Mouse (Mus musculus): ENCODE data around the gene Hspa14. TPM values are rescaled to one million over a fixed set of nuclear protein-coding genes. Genes with fewer than 3 reads are reported as not detected.

Hspa14 gene
- 124 TPM for polyA plus RNA-seq (2017; shearing (Covaris generic))

GRCm38 (mm10) chr2:3512552-3513454 lies at the start of gene Hspa14, which contains the start of the genes Gm45902 and Cdnf:
Gene Hspa14, minus strand, starts transcription at chr2:3512814.
Gene Gm45902, minus strand, starts transcription at chr2:3512790.
Gene Cdnf, plus strand, starts transcription at chr2:3513030.

GRCm38 (mm10) chr2:3474861-3475283 lies 37.7 kb downstream of the Hspa14 start, which contains the start of gene Suv39h2:
Gene Suv39h2, minus strand, starts transcription at chr2:3475031.

Other genes starting within 250 kb of the Hspa14 start
- 13.9 TPM for gene Nmt2, start 228.6 kb downstream of the Hspa14 start, polyA plus RNA-seq (2017; shearing (Covaris generic))
- 17.7 TPM for gene Rpp38, start 180.2 kb downstream of the Hspa14 start, polyA plus RNA-seq (2017; shearing (Covaris generic))
- gene Acbd7, start 176.6 kb downstream of the Hspa14 start, polyA plus RNA-seq (2017; shearing (Covaris generic)) = not detected
- gene Olah, start 115.6 kb downstream of the Hspa14 start, polyA plus RNA-seq (2017; shearing (Covaris generic)) = not detected
- not detected for gene Meig1, start 90.2 kb downstream of the Hspa14 start, polyA plus RNA-seq (2017; shearing (Covaris generic))
- gene Dclre1c, start 88.7 kb downstream of the Hspa14 start, polyA plus RNA-seq (2017; shearing (Covaris generic)) = 27.6 TPM
- gene Suv39h2, start 37.8 kb downstream of the Hspa14 start, polyA plus RNA-seq (2017; shearing (Covaris generic)) = 0.50 TPM
- 6.8 TPM for gene Gm45902, start within 50 bp of the Hspa14 start, polyA plus RNA-seq (2017; shearing (Covaris generic))
- 0.35 TPM for gene Cdnf, start 216 bp upstream of the Hspa14 start, polyA plus RNA-seq (2017; shearing (Covaris generic))
- 476 TPM for gene Fam107b, start 57.7 kb upstream of the Hspa14 start, polyA plus RNA-seq (2017; shearing (Covaris generic))